Mouse (Mus musculus) retina, adult 2 months (tissue): ENCODE results near the gene Capn3.
A peak's percentile ranks its signal among the peaks of the same experiment; 100 is the strongest.

Source experiments
- DNase-seq: peaks from one replicate; pipeline ENCODE4 v3.0.0-alpha.2; 2012; ENCODE audit warnings: low read depth, low spot score

Capn3 gene

DNA sequence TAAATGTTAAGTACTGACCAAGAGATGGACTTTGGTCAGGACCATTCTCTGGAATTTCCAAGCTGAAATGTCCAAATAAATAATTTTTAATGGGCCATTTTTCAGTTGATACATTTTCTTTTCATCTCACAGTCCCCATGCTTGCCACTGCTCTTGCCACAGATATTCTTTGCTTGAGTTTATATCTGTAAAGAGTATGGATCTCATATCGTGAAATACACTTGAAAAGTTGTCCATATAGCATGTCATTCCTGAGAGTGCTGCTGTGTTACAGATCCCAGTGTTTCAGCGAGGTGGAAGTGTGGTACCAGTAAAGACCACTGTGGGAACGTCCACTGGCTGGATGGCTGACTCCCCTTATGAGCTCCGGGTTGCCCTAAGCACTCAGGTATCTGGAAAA is at the start of gene Capn3:
Gene Capn3 (plus strand): TSS at position 301 of the 400 bp plus-strand sequence.
- DNase-seq, result no peak

GRCm38 (mm10) chr2:120411096-120411628 is 44.7 kb upstream of the Capn3 start:
- DNase-seq, result no peak

GRCm38 (mm10) chr2:120414113-120414512 is 41.7 kb upstream of the Capn3 start:
- no peak for DNase-seq

DNA sequence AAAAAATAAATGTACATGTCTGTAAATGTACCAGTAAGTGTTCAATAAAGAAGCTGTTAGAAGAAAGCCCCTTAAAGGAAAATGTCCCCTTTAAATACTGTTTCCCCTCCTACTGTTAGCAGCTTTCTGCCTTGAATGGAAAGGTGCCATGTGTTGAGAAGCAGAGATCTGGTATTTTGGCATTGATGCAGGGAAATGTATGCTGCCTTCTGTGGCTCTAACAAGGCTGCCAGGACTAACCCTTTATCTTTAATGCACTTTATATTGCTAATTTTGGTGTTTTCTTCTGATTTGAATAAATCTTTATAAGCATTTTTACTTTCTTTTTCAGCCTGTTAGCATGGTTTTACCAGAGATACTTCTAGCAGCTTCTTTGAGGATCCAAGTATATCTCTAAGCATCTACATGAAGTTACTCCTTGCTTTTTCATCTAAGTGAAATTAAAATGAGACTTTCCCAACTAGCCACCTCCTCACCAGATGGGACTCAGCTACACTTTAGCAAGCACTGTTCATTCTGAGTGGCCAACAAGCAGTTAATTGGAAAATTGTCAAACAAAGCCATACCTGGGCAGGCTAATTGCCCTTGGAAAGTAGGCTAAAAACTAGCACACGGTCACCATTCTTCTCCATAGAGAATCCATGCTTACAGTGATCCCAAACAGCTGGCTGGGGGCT is 40.9 kb upstream of the Capn3 start:
- no peak for DNase-seq

DNA sequence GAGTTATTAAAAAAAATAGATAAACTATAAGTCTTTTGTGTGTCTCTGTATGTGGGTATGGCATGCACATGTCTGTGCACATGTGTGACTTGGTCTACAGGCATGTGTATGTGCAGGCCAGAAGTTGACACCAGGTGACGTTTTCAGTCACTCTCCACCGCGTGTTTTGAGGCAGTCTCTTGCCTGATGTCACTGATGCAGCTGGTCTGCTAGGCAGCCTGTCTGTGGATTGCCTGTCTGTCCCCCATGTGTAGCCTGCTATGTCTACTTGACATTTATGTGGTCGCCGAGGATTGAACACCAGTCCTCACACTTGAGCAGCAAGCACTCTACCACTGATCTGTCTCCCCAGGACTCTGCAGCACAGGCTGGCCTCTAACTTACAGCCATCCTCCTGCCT is 31.4 kb upstream of the Capn3 start:
- no peak for DNase-seq

DNA sequence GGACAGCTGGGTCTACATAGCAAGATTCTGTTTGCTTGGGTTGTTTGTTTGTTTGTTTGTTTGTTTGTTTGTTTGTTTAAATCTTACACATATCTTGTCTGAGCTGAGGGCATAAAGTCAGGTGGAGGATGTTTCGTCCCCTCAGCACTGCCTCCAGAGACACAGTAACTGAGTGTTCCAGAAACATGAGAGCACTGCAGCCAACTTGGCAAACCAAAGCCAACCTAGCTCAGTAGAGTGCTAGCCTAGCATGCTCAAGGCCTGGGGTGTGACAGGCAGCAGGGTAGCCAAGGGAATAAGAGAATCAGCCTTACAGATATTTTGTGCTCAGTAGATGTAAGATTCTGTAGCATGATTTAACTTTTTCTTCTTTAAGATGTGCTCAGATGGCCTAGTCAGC is 11.3 kb upstream of the Capn3 start:
- DNase-seq, result no peak

DNA sequence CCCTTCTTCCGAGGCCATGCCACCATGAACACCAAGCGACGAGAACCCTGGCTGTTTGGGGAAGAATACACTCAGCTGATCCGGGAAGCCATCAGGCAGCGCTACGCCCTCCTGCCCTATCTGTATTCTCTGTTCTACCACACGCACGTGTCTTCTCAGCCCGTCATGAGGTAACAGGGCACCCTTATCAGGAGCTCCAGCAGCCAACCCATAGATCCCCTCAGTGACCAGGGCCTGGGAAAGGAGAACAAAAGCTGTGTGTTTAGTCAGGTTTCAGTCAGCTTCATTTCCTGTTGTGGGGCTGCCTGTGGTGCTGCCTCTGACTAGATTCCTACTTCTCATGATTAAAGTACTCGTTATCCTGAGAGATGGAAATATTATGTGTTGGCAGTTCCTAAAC is 9.4 kb upstream of the Capn3 start:
- DNase-seq, result no peak

- DNase-seq, result no peak
These were observed 8.5 kb upstream of the Capn3 start for GRCm38 (mm10) chr2:120447306-120447705.

- no peak for DNase-seq
These were observed 5.1 kb upstream of the Capn3 start for GRCm38 (mm10) chr2:120450724-120451123.

GRCm38 (mm10) chr2:120452600-120452999 is 3.2 kb upstream of the Capn3 start:
- no peak for DNase-seq

GRCm38 (mm10) chr2:120454987-120455386 is 832 bp upstream of the Capn3 start:
- DNase-seq, result no peak

DNA sequence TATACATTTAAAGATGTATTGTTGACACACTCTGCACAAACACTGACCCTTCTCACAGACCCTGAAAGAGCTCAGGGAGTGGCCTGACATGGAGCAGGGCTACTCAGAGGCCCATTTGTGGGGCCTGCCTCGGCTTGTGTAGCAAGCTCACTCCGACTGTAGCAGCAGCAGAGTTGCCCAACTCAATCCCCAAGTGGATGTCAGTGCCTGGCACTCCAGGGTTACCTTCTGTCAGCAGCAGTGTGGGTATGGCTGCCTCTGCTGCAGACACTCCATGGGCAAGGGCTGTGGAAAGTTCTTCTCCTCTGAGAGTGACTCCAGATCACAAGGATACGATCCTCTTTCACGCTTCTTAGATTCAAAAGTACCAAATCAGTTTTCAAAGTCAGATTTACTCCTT is 4.4 kb downstream of the Capn3 start:
- no peak for DNase-seq

DNA sequence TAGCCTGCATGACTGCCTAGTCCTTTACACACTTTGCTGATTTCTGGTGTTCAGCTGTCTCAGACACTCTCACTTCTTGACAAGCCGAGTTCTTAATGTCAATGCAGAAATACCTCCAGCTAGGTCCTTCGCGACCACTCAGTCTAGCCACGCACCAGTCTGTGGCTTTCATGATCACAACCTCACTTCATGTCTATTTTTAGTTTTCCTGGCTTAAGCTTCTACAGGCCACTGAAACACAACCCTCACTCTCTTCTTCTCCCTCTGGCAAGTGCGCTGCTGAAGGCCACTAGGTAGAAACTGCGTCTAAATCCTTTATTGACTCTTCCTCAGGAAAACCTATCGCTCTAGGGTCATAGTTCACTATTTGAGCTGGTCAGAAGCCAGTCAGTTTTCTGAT is 7.5 kb downstream of the Capn3 start:
- DNase-seq, result no peak

GRCm38 (mm10) chr2:120464091-120464490 is 8.3 kb downstream of the Capn3 start:
- no peak for DNase-seq

DNA sequence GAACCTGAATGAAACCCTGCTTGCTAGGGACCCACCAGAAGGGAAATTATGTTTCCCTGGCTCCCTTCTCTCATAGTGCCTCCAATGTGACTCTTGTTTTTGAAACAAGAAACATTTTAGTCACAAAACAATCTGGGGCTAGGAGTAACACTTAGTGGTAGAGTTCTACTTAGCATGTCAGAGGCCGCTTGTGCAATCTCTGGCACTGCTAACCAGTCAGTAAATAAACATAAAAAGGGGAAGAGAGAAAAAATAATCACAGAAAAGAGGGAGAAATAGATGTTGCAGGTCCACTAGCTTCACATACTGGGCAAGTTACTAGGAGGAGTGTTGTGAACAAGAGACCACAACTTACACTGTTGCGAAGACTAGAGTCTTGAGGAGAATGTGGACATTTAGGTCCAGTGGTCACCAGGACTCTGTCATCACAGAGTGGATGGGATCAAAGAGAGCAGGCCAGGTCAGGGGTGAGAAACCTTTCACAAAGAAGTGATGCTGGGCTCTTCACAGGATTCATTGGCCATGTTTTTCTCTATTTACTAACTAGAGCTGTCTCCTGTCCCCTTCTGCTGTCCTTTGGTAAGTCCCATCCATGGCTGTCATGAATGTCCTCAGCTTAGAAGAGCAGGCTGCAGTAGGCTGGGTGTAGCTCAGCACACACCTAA is 9.0 kb downstream of the Capn3 start:
- DNase-seq, result no peak

DNA sequence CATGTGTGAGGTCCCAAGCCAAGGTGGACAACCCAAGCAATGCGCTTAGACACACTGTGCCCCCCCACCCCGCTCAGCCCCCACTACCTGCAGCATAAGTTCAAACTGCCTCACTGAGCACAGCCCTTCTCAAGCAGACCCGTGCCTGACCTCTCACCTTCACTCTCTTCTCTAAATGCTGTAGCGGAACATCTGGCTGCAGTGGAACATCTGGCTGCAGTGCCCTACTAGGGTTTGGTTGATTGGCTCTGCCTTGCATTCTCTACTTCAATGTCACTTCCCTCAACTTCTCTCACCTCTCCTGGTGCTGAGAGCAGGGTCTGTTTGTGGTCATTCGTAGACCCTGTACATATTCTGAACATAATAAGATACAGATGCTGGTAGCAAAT is 9.6 kb downstream of the Capn3 start:
- no peak for DNase-seq

- DNase-seq, result no peak
These were observed 12.2 kb downstream of the Capn3 start for GRCm38 (mm10) chr2:120468011-120468410.

DNA sequence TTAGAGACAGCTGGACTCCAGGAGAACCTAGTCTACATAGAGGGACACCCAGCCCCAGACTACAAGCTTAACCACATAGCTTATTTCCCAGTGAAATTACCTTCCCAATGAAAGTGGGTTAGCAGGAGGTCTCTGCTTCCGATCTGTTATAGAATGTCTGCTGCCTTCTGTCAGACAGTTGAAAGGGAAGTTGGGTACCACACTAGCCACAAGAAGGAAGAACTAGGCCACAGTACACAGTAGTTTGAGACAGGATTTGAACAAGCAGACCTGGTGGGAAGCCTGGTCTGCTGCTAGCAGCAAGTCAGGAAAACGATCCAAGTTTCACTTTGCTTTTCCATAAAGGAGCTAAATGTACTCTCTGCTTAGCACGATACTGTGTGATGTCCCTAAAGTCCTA is 13.4 kb downstream of the Capn3 start:
- DNase-seq, result no peak

GRCm38 (mm10) chr2:120469715-120470114 is 13.9 kb downstream of the Capn3 start:
- DNase-seq, result no peak

GRCm38 (mm10) chr2:120470856-120471255 is 15.0 kb downstream of the Capn3 start:
- no peak for DNase-seq

GRCm38 (mm10) chr2:120476277-120477087 is 20.7 kb downstream of the Capn3 start:
- no peak for DNase-seq

DNA sequence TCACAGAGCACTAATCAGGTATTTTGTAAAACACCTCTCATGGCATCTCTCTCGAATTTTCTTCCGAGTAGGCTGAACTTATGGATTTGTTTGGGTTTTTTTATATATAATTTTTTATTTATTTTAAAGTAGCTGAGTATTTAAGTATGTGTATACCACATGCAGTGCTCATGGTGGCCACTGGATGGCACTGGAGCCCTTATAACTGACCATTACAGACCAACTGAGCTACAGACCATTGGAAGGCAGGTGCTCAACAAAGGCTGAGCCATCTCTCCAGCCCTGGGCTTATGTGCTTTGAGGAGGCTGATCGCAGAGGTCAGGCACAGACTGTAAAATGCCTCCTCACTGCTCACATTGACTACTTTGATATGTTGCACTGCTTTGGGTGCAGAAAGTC is 22.8 kb downstream of the Capn3 start:
- peak; percentile 32 for DNase-seq
